Mouse (Mus musculus) embryonic facial prominence, embryonic 11.5 days (tissue): ENCODE measurements at regions not wholly inside any gene's neighbourhood (a gene's known extent, or its start where the extent isn't known, plus 50 kb on each side); places are given as distances from the start of the nearest gene placed in this dataset.
A peak's percentile ranks its signal among the peaks of the same experiment; 100 is the strongest.
"Not testable (repeated sequence)": the region's sequence is repeated elsewhere in the genome, so short reads cannot be mapped to it uniquely, and the experiment has no call there.

ENCODE experiments used
- ATAC-seq: fragments of 200-750 bp; cut with Nextera tagmentation; replicated peaks from 2 replicates; pipeline ENCODE4 v1.8.0; 2017; ENCODE audit warnings: low read depth; ENCODE audit not compliant: insufficient number of reproducible peaks, low FRiP score, low TSS enrichment
- DNase-seq: peaks from one replicate; pipeline ENCODE4 v3.0.0-alpha.2; 2015; ENCODE audit warnings: low spot score
- H3K27ac ChIP-seq: fragments of 300-500 bp; sonication (generic); replicated peaks from 2 replicates; pipeline ENCODE4 v1.5.1; 2014; ENCODE audit warnings: mild to moderate bottlenecking, low read depth, low read length, control low read depth
- H3K27me3 ChIP-seq: fragments of 300-500 bp; sonication (generic); 2 replicates; pipeline ENCODE4 v1.6.1; 2014; ENCODE audit warnings: mild to moderate bottlenecking, low read length, moderate library complexity, mixed read lengths; ENCODE audit not compliant: control insufficient read depth, insufficient read depth
- H3K36me3 ChIP-seq: fragments of 300-500 bp; sonication (generic); replicated peaks from 2 replicates; pipeline ENCODE4 v1.6.1; 2014; ENCODE audit warnings: low read depth, mild to moderate bottlenecking, low read length, moderate library complexity, mixed read lengths; ENCODE audit not compliant: control insufficient read depth, insufficient read depth
- H3K4me1 ChIP-seq: fragments of 300-500 bp; sonication (generic); 2 replicates; pipeline ENCODE4 v1.6.1; 2014; ENCODE audit warnings: low read length, mixed read lengths; ENCODE audit not compliant: control insufficient read depth, insufficient read depth
- H3K4me2 ChIP-seq: fragments of 300-500 bp; sonication (generic); 2 replicates; pipeline ENCODE4 v1.6.1; 2014; ENCODE audit warnings: low read depth, mild to moderate bottlenecking, control low read depth, low read length, moderate library complexity
- H3K4me3 ChIP-seq: fragments of 300-500 bp; sonication (generic); 2 replicates; pipeline ENCODE4 v1.5.1; 2014; ENCODE audit warnings: low read depth, low read length, control low read depth
- H3K9ac ChIP-seq: fragments of 300-500 bp; sonication (generic); replicated peaks from 2 replicates; pipeline ENCODE4 v1.6.1; 2014; ENCODE audit warnings: mild to moderate bottlenecking, control low read depth, low read length
- H3K9me3 ChIP-seq: fragments of 300-500 bp; sonication (generic); replicated peaks from 2 replicates; pipeline ENCODE4 v1.6.1; 2016; ENCODE audit warnings: mild to moderate bottlenecking, low read length, inconsistent platforms, mixed read lengths; ENCODE audit not compliant: control insufficient read depth
- WGBS: fragments of 180-500 bp; shearing (Covaris S2); extraction: QIAGEN DNeasy Blood & Tissue Kit; methylation state at CpG from one replicate; pipeline ENCODE4 v1.1.7; 2014; 5-methylcytosine and 5-hydroxymethylcytosine counted together

DNA sequence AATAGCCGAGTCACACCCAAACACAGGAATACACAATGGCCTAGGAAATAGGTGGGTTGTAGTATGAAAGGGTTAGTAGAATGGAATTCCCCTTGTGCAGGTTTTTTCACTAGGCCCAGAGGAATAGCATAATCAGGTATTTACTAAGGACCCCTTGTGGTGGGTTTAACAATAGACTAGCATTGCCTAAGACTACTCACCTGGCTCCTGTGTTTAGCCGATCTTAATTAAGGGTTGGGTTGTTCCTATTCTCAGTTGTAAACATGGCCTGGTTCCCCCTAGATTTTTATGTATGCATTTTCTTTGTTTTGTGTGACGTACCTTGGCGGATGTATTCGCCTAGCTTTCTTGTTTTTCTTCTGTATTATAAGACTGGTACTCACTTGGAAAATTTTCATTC lies 90.8 kb upstream of the Srd5a2 start:
- not testable (repeated sequence) for H3K4me1 ChIP-seq, DNase-seq, H3K4me3 ChIP-seq, H3K36me3 ChIP-seq, ATAC-seq, H3K9ac ChIP-seq, H3K9me3 ChIP-seq, H3K4me2 ChIP-seq, H3K27ac ChIP-seq, H3K27me3 ChIP-seq
- WGBS, result 89% methylated on average over 5 of the region's 5 CpGs

DNA sequence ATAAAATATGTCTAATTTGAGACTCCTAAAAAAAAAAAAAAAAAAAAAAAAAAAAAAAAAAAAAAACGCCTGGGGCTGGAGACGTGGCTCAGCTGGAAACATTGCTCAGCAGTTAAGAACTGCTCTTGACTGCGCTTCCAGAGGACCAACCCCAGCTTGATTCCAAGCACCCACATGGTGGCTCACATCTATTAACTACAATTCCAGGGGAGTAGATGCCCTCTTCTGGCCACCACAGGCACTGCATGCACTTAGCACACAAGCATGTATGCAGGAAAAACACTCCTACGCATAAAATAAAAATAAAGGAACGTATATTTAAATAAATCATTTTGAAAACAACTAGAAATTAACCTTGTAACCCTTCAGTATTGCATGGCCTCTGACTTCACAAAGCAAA lies 87.3 kb upstream of the Srd5a2 start:
- Histone ChIP-seq H3K9me3 (no peaks in the 10 kb centered on the region), H3K4me3 (no peak overlapping the region), H3K9ac (no peak overlapping the region), H3K36me3 (no peaks in the 10 kb centered on the region), H3K27ac (no peak overlapping the region), H3K27me3 (no peaks in the 10 kb centered on the region), H3K4me2 (no peak overlapping the region), H3K4me1 (no peaks in the 10 kb centered on the region)
- peak; percentile 3 for DNase-seq
- ATAC-seq, result no peak
- 85% methylated on average over 5 of the region's 5 CpGs for WGBS

GRCm38 (mm10) chr17:74131534-74131933 lies 83.8 kb upstream of the Srd5a2 start:
- no peak overlapping the region for H3K27ac ChIP-seq
- 71% methylated on average over 5 of the region's 5 CpGs for WGBS
- H3K4me3 ChIP-seq, result no peak overlapping the region
- no peaks in the 10 kb centered on the region for H3K9me3 ChIP-seq
- DNase-seq, result no peak
- H3K27me3 ChIP-seq, result no peaks in the 10 kb centered on the region
- H3K4me2 ChIP-seq, result no peak overlapping the region
- H3K9ac ChIP-seq, result no peak overlapping the region
- no peaks in the 10 kb centered on the region for H3K36me3 ChIP-seq
- ATAC-seq, result no peak
- H3K4me1 ChIP-seq, result no peaks in the 10 kb centered on the region

DNA sequence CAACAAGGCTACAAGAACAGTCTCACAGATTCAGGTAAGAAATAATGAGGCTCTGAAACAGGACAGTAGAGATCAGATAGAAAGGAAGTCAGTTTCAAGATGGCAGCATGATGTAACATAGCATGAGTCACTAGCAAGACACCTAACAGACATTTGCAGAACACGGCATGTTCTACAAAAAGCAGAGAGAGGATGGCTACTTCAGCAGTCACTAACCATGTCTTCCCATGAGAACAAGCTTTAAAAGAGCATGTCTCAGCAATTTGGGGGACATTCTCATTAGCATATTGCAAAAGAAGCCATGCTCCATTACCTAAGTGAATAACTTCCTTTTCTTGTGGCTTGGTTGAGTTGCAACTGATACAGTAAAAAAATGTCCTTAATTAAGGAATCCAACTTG lies 75.2 kb upstream of the Srd5a2 start:
- no peak overlapping the region for H3K4me2 ChIP-seq
- no peaks in the 10 kb centered on the region for H3K4me1 ChIP-seq
- H3K27ac ChIP-seq, result no peak overlapping the region
- no peak for ATAC-seq
- H3K9me3 ChIP-seq, result no peaks in the 10 kb centered on the region
- WGBS, result 93% methylated on average over 1 of the region's 1 CpGs
- H3K27me3 ChIP-seq, result no peaks in the 10 kb centered on the region
- no peak for DNase-seq
- H3K36me3 ChIP-seq, result no peaks in the 10 kb centered on the region
- H3K9ac ChIP-seq, result no peak overlapping the region
- H3K4me3 ChIP-seq, result no peak overlapping the region

- no peaks in the 10 kb centered on the region for H3K4me1 ChIP-seq
- H3K4me2 ChIP-seq, result no peak overlapping the region
- no peaks in the 10 kb centered on the region for H3K9me3 ChIP-seq
- no peak for DNase-seq
- WGBS, result 76% methylated on average over 2 of the region's 2 CpGs
- no peaks in the 10 kb centered on the region for H3K36me3 ChIP-seq
- H3K9ac ChIP-seq, result no peak overlapping the region
- H3K27me3 ChIP-seq, result no peaks in the 10 kb centered on the region
- H3K4me3 ChIP-seq, result no peak overlapping the region
- no peak overlapping the region for H3K27ac ChIP-seq
- no peak for ATAC-seq
Observed at GRCm38 (mm10) chr17:74120969-74121368, 73.3 kb upstream of the Srd5a2 start.
